Mouse (Mus musculus) small intestine, adult 2 months (tissue): ENCODE measurements around the gene Trp53.

Experiments used
- CTCF ChIP-seq: fragments of 200-500 bp; IDR thresholded peaks from 2 replicates; pipeline ENCODE4 v1.5.1; 2012; ENCODE audit warnings: low read depth, mild to moderate bottlenecking, control low read depth, inconsistent platforms, low read length, moderate library complexity, mixed read lengths; ENCODE audit not compliant: insufficient replicate concordance, insufficient read length; ENCODE audit errors: extremely low read depth
- POLR2A ChIP-seq: fragments of 200-500 bp; IDR thresholded peaks from 2 replicates; pipeline ENCODE4 v1.6.1; 2012; ENCODE audit warnings: low read depth, mild to moderate bottlenecking, control low read depth, inconsistent platforms, low read length, moderate library complexity

- TF ChIP-seq CTCF, result no peak
- TF ChIP-seq POLR2A, result no peak
These were observed 16.8 kb upstream of the Trp53 start for GRCm38 (mm10) chr11:69563373-69563772.
